Mouse (Mus musculus): ENCODE measurements around the gene Coro2b. TPM values are rescaled to one million over a fixed set of nuclear protein-coding genes. Genes with fewer than 3 reads are reported as not detected.

Coro2b gene
- polyA plus RNA-seq, 1 experiment from 2014 or later = 5.8 TPM

DNA sequence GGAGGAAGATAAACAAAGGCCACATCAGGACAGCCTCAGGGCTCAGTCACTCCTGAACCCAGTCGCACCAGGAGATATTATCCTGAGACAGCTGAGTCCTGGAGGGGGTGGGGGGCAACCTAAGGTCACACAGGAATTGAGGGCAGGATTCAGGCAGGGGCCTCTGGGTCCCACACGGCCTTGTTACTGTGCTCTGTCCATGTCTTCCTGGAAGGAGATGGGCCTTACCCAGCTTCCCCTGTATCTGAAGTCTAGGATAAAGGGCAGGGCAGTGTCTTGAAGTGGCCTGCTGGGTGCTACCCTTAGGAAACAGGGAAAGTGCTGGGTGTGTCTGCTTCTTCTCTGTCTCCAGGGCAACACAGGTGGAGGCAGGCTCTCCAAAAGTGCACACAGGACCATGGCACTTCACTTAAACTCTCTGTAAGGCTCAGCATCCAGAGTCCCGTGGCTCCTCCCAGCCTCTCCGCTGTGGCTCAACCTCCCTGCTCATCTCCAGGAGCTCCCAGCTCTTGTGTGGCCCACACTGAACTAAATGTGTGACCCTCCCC is 12.0 kb downstream of the Coro2b start:
- Histone ChIP-seq H3K36me3 (no peaks in the 10 kb centered on the region), H3K9ac (no peak overlapping the region), H3K27ac (ENCODE audit: poor library complexity, severe bottlenecking) (no peak overlapping the region), H3K4me3 (no peak overlapping the region), H3K9me3 (replicated peaks) (no peaks in the 10 kb centered on the region), H3K27me3 (replicated peaks) (no peaks in the 10 kb centered on the region), H3K4me2 (no peak overlapping the region), H3K4me1 (replicated peaks) (peaks cover 71% of the 10 kb centered on the region)
- no peak for ATAC-seq (ENCODE audit: insufficient number of reproducible peaks, low FRiP score)
- WGBS = 50% methylated on average over 4 of the region's 4 CpGs

DNA sequence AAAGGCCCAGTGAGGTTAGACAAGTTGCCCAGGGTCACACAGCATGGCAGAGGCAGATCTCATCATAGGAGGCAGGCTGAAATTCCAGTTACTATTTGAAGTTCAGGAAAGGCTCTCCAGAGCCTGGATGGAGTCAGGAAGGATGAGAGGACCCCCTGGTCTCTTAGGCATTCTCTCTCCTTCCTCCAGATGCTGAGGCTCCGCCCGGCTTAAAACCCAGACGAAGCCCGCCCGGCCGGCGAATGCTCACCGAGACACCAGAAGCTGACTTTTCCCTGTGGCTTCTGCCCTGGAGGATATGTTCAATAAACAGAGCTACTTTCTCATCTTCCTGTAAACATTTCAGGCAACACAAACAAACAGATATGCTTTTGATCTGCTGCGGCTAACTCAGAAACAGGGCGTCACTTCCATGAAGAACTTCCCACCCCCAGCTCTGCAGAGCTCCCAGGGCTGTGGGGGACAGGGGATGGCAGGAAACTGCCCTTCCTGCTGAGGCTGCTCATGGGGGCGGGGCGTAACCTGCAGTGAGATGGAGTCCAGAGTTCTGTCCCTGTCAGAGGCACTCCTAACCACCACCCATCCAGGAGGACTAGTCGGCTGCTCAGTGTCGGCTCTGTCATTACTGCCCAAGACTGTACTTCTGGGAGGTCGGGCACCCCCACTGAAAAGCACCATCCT is 13.9 kb downstream of the Coro2b start:
- Histone ChIP-seq H3K27me3 (replicated peaks) (no peaks in the 10 kb centered on the region), H3K36me3 (no peaks in the 10 kb centered on the region), H3K4me1 (replicated peaks) (peaks cover 71% of the 10 kb centered on the region), H3K27ac (ENCODE audit: poor library complexity, severe bottlenecking) (peak overlapping the region; percentile 52; the same call in 1 of the 2 replicates), H3K9ac (no peak overlapping the region), H3K4me2 (peak overlapping the region; percentile 24), H3K9me3 (replicated peaks) (no peaks in the 10 kb centered on the region), H3K4me3 (no peak overlapping the region)
- peak; percentile 59; the same call in 1 of the 2 replicates for ATAC-seq (ENCODE audit: insufficient number of reproducible peaks, low FRiP score)
- WGBS = 18% methylated on average over 15 of the region's 15 CpGs

GRCm38 (mm10) chr9:62522211-62522610 is 14.6 kb downstream of the Coro2b start:
- H3K9me3 ChIP-seq (replicated peaks) = no peaks in the 10 kb centered on the region
- H3K27ac ChIP-seq (ENCODE audit: poor library complexity, severe bottlenecking) = peak overlapping the region; percentile 52; the same call in 1 of the 2 replicates
- no peaks in the 10 kb centered on the region for H3K27me3 ChIP-seq (replicated peaks)
- no peaks in the 10 kb centered on the region for H3K36me3 ChIP-seq
- no peak overlapping the region for H3K4me3 ChIP-seq
- WGBS = 60% methylated on average over 5 of the region's 5 CpGs
- ATAC-seq (ENCODE audit: insufficient number of reproducible peaks, low FRiP score) = no peak
- peaks cover 70% of the 10 kb centered on the region for H3K4me1 ChIP-seq (replicated peaks)
- H3K4me2 ChIP-seq = no peak overlapping the region; the same call in 1 of the 2 replicates
- H3K9ac ChIP-seq = no peak overlapping the region

- Histone ChIP-seq H3K4me1 (replicated peaks) (peaks cover 63% of the 10 kb centered on the region), H3K9ac (0 out of 2 replicates have a peak overlapping the region, but pooled peaks have one; percentile 23), H3K27me3 (replicated peaks) (no peaks in the 10 kb centered on the region), H3K4me2 (0 out of 2 replicates have a peak overlapping the region, but pooled peaks have one; percentile 3), H3K9me3 (replicated peaks) (no peaks in the 10 kb centered on the region), H3K36me3 (no peaks in the 10 kb centered on the region), H3K4me3 (no peak overlapping the region), H3K27ac (ENCODE audit: poor library complexity, severe bottlenecking) (0 out of 2 replicates have a peak overlapping the region, but pooled peaks have one; percentile 34)
- no peak for ATAC-seq (ENCODE audit: insufficient number of reproducible peaks, low FRiP score)
- 51% methylated on average over 9 of the region's 9 CpGs for WGBS
These were observed 15.3 kb downstream of the Coro2b start for GRCm38 (mm10) chr9:62521541-62521940.

GRCm38 (mm10) chr9:62520933-62521332 is 15.9 kb downstream of the Coro2b start:
- Histone ChIP-seq H3K36me3 (no peaks in the 10 kb centered on the region), H3K4me1 (replicated peaks) (peaks cover 57% of the 10 kb centered on the region), H3K9ac (no peak overlapping the region), H3K4me2 (0 out of 2 replicates have a peak overlapping the region, but pooled peaks have one; percentile 3), H3K27ac (ENCODE audit: poor library complexity, severe bottlenecking) (0 out of 2 replicates have a peak overlapping the region, but pooled peaks have one; percentile 34), H3K27me3 (replicated peaks) (no peaks in the 10 kb centered on the region), H3K4me3 (no peak overlapping the region), H3K9me3 (replicated peaks) (no peaks in the 10 kb centered on the region)
- WGBS = 20% methylated on average over 8 of the region's 9 CpGs
- no peak for ATAC-seq (ENCODE audit: insufficient number of reproducible peaks, low FRiP score)

- no peaks in the 10 kb centered on the region for H3K27me3 ChIP-seq (replicated peaks)
- H3K4me3 ChIP-seq = no peak overlapping the region
- H3K9me3 ChIP-seq (replicated peaks) = no peaks in the 10 kb centered on the region
- ATAC-seq (ENCODE audit: insufficient number of reproducible peaks, low FRiP score) = no peak
- no peak overlapping the region for H3K4me2 ChIP-seq
- no peak overlapping the region for H3K27ac ChIP-seq (ENCODE audit: poor library complexity, severe bottlenecking)
- 77% methylated on average over 15 of the region's 15 CpGs for WGBS
- H3K4me1 ChIP-seq (replicated peaks) = peaks cover 52% of the 10 kb centered on the region
- no peaks in the 10 kb centered on the region for H3K36me3 ChIP-seq
- H3K9ac ChIP-seq = no peak overlapping the region
These were observed 16.9 kb downstream of the Coro2b start for GRCm38 (mm10) chr9:62519787-62520503.

DNA sequence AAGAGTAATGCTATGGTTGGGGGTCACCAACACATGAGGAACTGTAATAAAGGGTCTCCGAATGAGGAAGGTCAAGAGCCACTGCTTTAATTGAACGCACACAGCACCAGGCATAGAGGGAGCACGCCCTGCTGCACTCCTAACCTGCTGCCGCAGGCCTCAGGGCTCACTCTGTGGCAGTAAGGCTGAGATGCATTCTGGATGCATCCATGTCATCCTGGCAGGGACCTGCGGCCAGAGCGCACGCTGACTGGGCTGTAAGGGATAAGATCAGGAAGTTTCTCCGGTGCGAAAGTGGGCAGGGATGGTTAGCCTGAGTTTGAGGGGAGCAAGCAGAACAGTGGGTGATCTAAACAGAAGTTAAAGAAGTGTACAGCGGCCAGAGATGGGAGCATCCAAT is 17.5 kb downstream of the Coro2b start:
- Histone ChIP-seq H3K4me3 (no peak overlapping the region), H3K27me3 (replicated peaks) (no peaks in the 10 kb centered on the region), H3K36me3 (no peaks in the 10 kb centered on the region), H3K9ac (no peak overlapping the region), H3K9me3 (replicated peaks) (no peaks in the 10 kb centered on the region), H3K4me2 (no peak overlapping the region), H3K27ac (ENCODE audit: poor library complexity, severe bottlenecking) (no peak overlapping the region), H3K4me1 (replicated peaks) (peaks cover 47% of the 10 kb centered on the region)
- no peak for ATAC-seq (ENCODE audit: insufficient number of reproducible peaks, low FRiP score)
- 85% methylated on average over 10 of the region's 10 CpGs for WGBS

DNA sequence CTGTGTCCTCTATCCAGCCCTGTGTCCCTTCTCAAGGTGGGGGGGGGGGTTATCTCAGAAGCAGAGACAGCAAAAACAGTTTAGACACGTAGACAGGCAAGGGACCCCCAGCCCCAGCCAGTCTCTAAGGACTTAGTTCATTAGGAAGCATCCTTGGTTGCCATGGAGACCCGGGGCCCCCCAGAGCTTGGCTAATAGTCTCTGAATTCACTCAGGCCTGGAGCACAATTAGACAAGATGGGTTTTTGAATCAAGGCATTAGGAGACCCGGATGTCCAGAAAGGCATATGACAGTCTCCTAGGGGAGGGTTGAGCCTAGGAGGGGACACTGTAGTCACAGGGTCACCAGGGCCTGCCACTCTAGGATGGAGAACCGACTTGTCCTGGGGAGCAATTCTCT is 18.3 kb downstream of the Coro2b start:
- WGBS = 72% methylated on average over 4 of the region's 4 CpGs

DNA sequence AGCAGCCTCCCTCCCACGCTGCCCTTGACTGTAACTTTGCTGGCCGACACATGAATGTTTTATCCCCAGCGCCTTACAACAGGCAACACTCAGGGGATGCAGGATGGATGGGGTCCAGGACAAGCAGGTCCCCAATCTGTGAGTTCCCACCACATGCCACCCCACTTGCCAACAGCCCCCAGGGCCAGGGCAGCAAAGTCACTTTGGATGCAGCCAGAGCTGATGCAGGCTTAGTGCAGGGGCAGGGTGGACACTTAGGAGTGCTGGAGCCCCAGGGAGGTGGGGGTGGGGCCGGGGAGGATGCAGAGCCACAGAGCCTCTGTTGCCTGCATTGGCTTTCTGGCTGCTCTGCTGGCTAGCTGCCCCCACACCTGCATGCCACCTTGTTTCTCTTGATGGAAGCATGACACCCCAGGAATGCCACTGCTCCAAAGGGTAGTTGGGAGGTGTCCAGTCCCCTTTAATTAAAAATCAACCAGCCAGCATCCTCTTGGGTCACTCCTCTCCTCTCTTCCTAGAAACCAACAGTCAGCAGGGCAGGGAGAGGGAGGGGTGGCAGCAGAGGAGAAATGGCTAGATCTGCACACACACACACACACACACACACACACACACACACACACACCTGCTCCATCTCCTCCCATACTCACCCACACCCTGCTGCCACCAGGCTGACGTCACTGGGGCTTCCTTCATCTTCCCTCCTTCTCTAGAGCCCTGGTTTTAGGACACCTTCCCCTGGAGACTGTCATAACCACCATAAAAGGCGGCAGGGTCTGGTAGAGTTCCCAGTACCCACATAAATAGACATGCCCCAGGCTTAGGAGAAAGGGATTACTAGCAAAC is 19.5 kb downstream of the Coro2b start:
- Histone ChIP-seq H3K4me2 (no peak overlapping the region), H3K4me3 (no peak overlapping the region), H3K36me3 (no peaks in the 10 kb centered on the region), H3K4me1 (replicated peaks) (peaks cover 40% of the 10 kb centered on the region), H3K27ac (ENCODE audit: poor library complexity, severe bottlenecking) (no peak overlapping the region), H3K9me3 (replicated peaks) (no peaks in the 10 kb centered on the region), H3K9ac (no peak overlapping the region), H3K27me3 (replicated peaks) (no peaks in the 10 kb centered on the region)
- ATAC-seq (ENCODE audit: insufficient number of reproducible peaks, low FRiP score) = no peak
- 68% methylated on average over 6 of the region's 6 CpGs for WGBS

More for the DNA sequence above, 18.3 kb downstream of the Coro2b start:
- no peaks in the 10 kb centered on the region for H3K27me3 ChIP-seq (replicated peaks)
- H3K9ac ChIP-seq = no peak overlapping the region
- H3K4me3 ChIP-seq = no peak overlapping the region
- H3K9me3 ChIP-seq (replicated peaks) = no peaks in the 10 kb centered on the region
- H3K27ac ChIP-seq (ENCODE audit: poor library complexity, severe bottlenecking) = no peak overlapping the region
- no peak for ATAC-seq (ENCODE audit: insufficient number of reproducible peaks, low FRiP score)
- H3K4me2 ChIP-seq = no peak overlapping the region
- H3K36me3 ChIP-seq = no peaks in the 10 kb centered on the region
- H3K4me1 ChIP-seq (replicated peaks) = peaks cover 45% of the 10 kb centered on the region

DNA sequence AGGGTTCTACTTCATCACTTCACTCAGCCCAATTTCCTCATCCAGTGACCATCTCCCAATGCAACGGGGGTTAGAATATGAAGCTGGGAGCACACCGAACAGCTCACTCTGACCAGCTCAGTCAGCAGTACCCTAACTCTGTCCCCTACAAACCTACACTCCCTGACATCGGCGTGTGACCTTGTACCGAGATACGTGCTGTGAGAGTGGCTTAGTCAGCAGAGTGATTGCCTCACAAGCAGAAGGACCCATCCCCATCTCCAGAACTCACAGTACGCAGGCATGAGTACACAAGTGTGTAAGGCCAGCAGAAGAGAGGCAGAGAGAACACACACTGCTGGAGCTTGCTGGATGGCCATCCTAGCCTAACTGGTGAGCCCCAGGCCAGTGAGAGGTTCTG is 21.7 kb downstream of the Coro2b start:
- WGBS = 81% methylated on average over 7 of the region's 7 CpGs
- Histone ChIP-seq H3K9ac (no peak overlapping the region), H3K4me1 (replicated peaks) (peaks cover 28% of the 10 kb centered on the region), H3K9me3 (replicated peaks) (no peaks in the 10 kb centered on the region), H3K27ac (ENCODE audit: poor library complexity, severe bottlenecking) (no peak overlapping the region), H3K27me3 (replicated peaks) (no peaks in the 10 kb centered on the region), H3K36me3 (no peaks in the 10 kb centered on the region), H3K4me3 (no peak overlapping the region), H3K4me2 (no peak overlapping the region)
- ATAC-seq (ENCODE audit: insufficient number of reproducible peaks, low FRiP score) = no peak

Measured in heart, embryonic 12.5 days (tissue).